Mouse (Mus musculus): Measurements from ENCODE around the gene Nedd9. TPM values are rescaled to one million over a fixed set of nuclear protein-coding genes. Genes with fewer than 3 reads are reported as not detected.

The Nedd9 gene
- polyA plus RNA-seq, 1 experiment: 16.9 TPM

DNA sequence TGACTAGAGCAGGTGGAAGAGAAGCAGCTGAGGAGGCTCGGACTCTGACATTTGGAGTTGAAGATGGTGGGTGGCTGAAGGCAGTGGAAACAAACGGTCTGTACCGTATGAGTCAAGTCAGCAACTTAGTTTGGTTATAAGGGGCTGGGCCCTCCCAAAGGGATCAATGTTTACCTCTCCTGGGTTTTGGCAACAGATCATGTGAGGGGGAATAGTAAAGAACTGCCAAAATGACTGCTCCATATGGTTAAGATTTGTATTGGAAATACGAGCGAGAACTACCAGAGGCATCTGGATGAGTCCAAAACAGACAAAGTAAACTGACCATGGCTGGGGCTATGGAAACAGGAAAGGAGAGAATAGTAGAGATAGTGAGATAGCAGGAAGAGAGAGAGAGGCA, 64.6 kb downstream of the Nedd9 start:
- no peak overlapping the region for H3K4me3 ChIP-seq (ENCODE audit: insufficient read depth, low read length)
- H3K4me1 ChIP-seq (ENCODE audit: control insufficient read depth, insufficient read depth, low read length): no peaks in the 10 kb centered on the region
- no peak overlapping the region for H3K27ac ChIP-seq (ENCODE audit: insufficient read depth, low read depth, low read length)
- TF ChIP-seq POLR2A (IDR thresholded peaks at IDR 0.05; ENCODE audit: borderline replicate concordance, low read depth, low read length) (no peak), CTCF (IDR thresholded peaks at IDR 0.05; ENCODE audit: low read depth, low read length) (no peak)

DNA sequence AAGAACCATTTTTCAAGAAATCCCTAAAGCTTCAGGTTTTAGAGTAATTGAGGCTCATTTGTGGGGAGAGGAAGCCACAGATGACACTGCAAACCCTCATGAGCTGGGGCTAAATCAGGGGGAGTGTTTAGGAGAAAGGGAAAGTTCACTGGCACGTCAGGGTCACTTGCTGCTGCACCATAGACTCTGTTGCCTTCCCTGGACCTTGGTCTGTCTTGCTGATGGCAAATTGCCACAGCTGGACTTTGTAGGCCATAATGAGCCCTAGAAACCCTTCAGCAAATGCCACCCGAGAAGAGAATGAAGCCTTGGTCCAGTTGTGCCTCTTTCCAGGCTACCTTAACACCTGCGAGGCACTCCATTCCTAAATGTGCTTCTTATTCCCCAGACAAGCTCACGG, 66.8 kb downstream of the Nedd9 start:
- H3K27ac ChIP-seq (ENCODE audit: insufficient read depth, low read depth, low read length): no peak overlapping the region
- H3K4me3 ChIP-seq (ENCODE audit: insufficient read depth, low read length): no peak overlapping the region
- no peaks in the 10 kb centered on the region for H3K4me1 ChIP-seq (ENCODE audit: control insufficient read depth, insufficient read depth, low read length)
- TF ChIP-seq CTCF (IDR thresholded peaks at IDR 0.05; ENCODE audit: low read depth, low read length) (no peak), POLR2A (IDR thresholded peaks at IDR 0.05; ENCODE audit: borderline replicate concordance, low read depth, low read length) (no peak)

DNA sequence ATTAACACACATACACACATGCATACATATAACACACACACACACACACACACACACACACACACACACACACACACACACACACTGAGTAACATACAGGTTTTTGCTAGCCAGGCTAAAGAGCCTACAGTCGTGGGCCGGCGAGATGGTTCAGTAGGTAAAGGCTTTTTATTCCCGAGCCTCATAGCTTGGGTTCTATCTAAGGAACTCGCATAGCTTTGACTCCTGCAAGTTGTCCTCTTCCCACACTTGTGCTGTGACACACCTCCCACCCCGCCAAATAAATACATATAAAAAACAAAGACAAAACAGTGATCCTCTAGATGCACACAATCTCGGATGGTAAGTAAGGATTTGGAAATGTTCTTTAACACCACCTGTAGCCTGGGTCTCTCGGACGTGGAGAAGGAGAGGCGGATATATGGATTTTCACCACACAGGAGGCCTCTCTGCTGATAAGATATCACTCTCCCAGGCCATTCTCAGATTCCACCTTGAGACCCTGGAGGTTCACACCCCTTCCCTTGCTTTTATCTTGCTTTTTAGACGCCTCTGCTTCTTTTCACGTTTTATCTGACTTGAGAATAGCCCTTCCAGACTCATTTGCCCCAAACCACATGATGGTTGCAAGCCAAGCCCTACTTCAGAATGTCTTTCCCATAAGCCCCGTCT, 68.8 kb downstream of the Nedd9 start:
- Histone ChIP-seq H3K27ac (ENCODE audit: insufficient read depth, low read depth, low read length) (no peak overlapping the region), H3K4me3 (ENCODE audit: insufficient read depth, low read length) (no peak overlapping the region), H3K4me1 (ENCODE audit: control insufficient read depth, insufficient read depth, low read length) (no peaks in the 10 kb centered on the region)
- TF ChIP-seq POLR2A (IDR thresholded peaks at IDR 0.05; ENCODE audit: borderline replicate concordance, low read depth, low read length) (no peak), CTCF (IDR thresholded peaks at IDR 0.05; ENCODE audit: low read depth, low read length) (no peak)

DNA sequence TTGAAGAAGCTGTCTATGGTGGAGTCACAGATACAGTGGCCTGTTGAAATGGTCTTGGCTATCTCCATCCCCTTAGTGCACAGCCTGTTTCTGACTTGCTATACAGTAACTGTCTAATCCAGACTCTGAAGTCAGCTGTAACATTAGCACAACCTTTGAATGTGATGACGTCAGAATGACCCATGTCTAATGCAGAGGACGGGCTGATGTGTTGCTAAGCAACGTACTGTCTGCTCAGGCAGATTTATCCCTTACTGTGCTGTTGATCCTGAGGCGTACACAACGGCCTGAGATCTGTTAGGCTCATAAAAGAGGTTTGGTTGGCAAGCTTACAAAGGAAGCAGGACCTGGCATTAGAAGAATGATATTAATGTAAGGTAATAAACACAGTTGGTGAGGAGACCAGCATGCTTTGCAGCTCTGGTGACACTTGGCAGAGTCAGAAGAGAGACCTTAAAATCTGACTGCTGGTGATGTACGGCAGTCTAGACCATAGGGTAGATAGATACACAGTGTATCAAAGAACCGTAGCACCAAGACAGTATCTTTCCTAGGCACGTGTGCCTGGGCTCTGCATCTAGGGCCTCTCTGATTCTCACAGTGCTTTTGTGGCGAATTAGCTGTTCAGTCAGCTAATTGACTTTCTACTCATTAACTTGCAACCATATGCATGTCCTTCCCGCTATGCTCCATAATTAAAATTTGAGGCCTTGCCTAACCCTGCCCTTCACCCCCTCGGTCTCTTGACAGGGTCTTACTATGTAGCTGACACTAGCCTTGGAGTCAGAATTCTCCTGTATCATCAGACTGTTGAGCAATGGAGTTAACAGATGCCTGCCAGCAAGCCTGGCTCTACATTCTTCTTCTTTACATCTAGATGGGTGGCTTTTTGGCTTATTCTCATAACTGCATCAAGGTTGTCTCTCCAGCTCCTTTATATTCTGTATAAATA, 70.8 kb downstream of the Nedd9 start:
- H3K4me3 ChIP-seq (ENCODE audit: insufficient read depth, low read length): no peak overlapping the region
- H3K4me1 ChIP-seq (ENCODE audit: control insufficient read depth, insufficient read depth, low read length): no peaks in the 10 kb centered on the region
- H3K27ac ChIP-seq (ENCODE audit: insufficient read depth, low read depth, low read length): no peak overlapping the region
- no peak for TF ChIP-seq POLR2A (IDR thresholded peaks at IDR 0.05; ENCODE audit: borderline replicate concordance, low read depth, low read length)
- no peak for TF ChIP-seq CTCF (IDR thresholded peaks at IDR 0.05; ENCODE audit: low read depth, low read length)

DNA sequence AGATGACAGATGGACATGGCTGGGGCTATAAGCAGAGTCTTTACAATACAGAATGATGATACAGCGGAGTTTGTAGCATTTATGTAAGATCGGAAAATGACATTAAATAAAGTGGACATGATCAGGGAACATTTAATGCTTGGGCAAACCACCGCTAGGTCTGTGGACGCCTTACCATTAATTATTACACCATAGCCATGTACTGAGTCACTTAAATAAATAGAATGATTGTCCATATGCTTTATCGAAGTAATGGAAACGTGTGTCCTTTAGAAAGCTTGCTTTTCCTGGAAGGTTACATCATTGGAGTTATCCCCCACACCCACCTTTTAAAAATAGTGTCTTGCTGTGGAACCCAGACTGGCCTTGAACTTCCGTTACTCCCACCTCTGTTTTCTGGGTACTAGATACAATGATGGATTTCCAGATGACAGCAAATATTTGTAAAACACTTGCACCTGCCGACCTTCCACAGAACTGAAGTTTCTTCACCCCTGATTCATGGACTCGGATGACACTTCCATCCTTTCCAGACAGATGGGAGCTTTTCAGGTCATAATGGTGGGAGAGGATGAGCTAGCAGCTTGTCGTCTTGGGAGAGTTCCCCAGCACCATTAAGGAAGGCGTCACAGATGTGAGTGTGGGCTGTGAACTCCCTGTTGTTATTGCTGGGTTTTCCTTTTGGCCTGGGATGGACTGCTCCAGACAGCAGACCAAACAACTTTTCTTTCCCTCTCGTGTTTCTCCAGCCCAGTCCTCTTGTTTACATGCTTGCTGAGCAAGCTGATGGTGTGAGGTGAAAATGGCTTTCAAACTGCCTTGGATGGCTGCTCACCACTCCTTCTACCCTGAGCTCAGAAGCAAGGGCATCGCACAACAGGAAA, 76.7 kb downstream of the Nedd9 start:
- no peak overlapping the region for H3K4me3 ChIP-seq (ENCODE audit: insufficient read depth, low read length)
- no peak overlapping the region for H3K27ac ChIP-seq (ENCODE audit: insufficient read depth, low read depth, low read length)
- H3K4me1 ChIP-seq (ENCODE audit: control insufficient read depth, insufficient read depth, low read length): no peaks in the 10 kb centered on the region
- TF ChIP-seq POLR2A (IDR thresholded peaks at IDR 0.05; ENCODE audit: borderline replicate concordance, low read depth, low read length) (no peak), CTCF (IDR thresholded peaks at IDR 0.05; ENCODE audit: low read depth, low read length) (no peak)

DNA sequence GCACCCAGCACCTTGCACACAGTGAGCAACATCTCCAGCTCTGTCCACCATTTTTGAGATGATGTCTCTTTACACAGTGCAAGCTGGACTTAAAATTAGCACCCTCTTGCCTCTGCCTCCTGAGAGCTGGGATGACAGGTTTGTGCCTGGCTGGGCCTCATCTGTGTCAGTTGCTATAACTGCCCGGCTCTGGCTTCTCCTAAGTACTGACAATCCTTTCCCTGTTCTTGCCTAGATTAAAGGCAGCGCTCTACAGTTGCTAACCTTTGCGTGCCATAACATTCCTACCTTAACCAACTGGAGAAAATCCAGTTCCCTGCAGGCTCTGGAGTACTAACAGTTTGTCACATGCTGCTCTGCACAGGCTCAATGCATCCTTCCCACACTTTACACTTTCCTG, 77.9 kb downstream of the Nedd9 start:
- Histone ChIP-seq H3K4me1 (ENCODE audit: control insufficient read depth, insufficient read depth, low read length) (no peaks in the 10 kb centered on the region), H3K4me3 (ENCODE audit: insufficient read depth, low read length) (no peak overlapping the region), H3K27ac (ENCODE audit: insufficient read depth, low read depth, low read length) (no peak overlapping the region)
- TF ChIP-seq POLR2A (IDR thresholded peaks at IDR 0.05; ENCODE audit: borderline replicate concordance, low read depth, low read length) (no peak), CTCF (IDR thresholded peaks at IDR 0.05; ENCODE audit: low read depth, low read length) (no peak)

DNA sequence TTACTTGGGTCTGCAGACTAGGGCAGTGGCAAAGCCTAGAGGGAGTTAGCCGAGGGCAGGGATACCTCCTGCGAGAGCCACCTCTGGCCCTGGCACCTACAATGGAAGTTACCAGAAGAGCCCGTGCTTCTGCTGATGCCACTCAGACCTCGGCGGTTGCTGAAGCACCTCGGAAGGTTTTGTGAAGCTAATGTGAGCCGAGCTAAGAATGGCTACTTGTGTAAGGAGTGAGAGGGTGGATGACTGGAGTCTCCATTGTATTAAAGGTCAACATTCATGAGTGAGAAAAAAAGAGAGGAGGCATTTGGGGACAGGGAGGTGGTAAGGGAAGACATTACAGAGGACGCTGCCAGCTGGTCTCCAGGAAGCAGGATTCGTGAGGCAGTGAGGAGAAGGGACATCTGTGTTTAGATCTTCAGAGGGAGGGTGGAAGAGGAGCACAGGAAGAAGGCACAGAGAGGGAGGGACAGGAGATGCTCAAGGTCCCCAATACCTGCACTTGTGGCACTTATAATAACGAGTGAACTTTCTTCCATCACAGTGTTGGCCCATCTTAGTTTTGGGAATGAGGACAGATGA, 78.7 kb downstream of the Nedd9 start:
- peaks cover 5% of the 10 kb centered on the region for H3K4me1 ChIP-seq (ENCODE audit: control insufficient read depth, insufficient read depth, low read length)
- TF ChIP-seq POLR2A (IDR thresholded peaks at IDR 0.05; ENCODE audit: borderline replicate concordance, low read depth, low read length): no peak
- TF ChIP-seq CTCF (IDR thresholded peaks at IDR 0.05; ENCODE audit: low read depth, low read length): no peak
- H3K4me3 ChIP-seq (ENCODE audit: insufficient read depth, low read length): no peak overlapping the region
- H3K27ac ChIP-seq (ENCODE audit: insufficient read depth, low read depth, low read length): no peak overlapping the region

DNA sequence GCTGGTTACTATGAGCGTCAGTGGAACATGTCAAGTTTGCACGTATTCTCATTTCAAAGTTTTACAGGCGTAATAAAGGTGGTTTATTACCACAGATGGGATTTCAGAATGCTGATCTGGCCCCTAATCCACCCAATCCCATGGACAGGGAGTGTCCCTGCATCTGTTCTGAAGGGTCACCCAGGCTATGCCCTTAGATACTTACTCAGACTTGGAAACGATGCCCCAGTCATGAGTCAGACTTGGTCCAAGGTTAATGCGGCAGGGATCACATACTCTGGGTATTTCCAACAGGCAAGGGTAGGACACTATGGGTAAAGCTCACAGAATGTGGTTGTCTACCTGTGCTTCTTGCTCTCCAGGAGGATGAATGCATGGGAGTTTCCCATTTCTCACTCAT, 82.2 kb downstream of the Nedd9 start:
- Histone ChIP-seq H3K4me1 (ENCODE audit: control insufficient read depth, insufficient read depth, low read length) (peaks cover 19% of the 10 kb centered on the region), H3K4me3 (ENCODE audit: insufficient read depth, low read length) (no peak overlapping the region), H3K27ac (ENCODE audit: insufficient read depth, low read depth, low read length) (no peak overlapping the region)
- no peak for TF ChIP-seq CTCF (IDR thresholded peaks at IDR 0.05; ENCODE audit: low read depth, low read length)
- TF ChIP-seq POLR2A (IDR thresholded peaks at IDR 0.05; ENCODE audit: borderline replicate concordance, low read depth, low read length): no peak

DNA sequence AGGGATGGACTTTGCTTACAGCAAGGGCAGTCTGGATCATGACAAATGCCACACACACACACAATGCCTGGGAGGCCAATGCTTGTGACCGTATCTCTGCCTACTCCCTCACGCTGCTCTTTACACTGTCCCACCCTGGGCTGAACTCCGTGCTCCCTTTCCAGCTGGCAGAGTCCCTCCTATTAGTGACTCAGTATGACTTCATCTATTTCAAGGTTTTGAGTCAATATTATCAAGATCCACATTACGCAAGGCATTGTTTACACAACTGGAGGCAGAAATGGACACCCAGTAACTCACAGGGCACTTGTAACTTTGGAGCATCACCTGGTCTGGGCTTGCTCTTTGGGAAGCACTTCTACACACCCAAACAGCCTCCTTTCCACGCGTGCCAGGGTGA, 83.3 kb downstream of the Nedd9 start:
- Histone ChIP-seq H3K4me1 (ENCODE audit: control insufficient read depth, insufficient read depth, low read length) (peaks cover 23% of the 10 kb centered on the region), H3K4me3 (ENCODE audit: insufficient read depth, low read length) (no peak overlapping the region), H3K27ac (ENCODE audit: insufficient read depth, low read depth, low read length) (no peak overlapping the region)
- no peak for TF ChIP-seq CTCF (IDR thresholded peaks at IDR 0.05; ENCODE audit: low read depth, low read length)
- TF ChIP-seq POLR2A (IDR thresholded peaks at IDR 0.05; ENCODE audit: borderline replicate concordance, low read depth, low read length): no peak

All from bone marrow macrophage, adult 2 months (primary cell).